Mouse (Mus musculus): ENCODE measurements around the gene Hnrnph2.
A peak's percentile ranks its signal among the peaks of the same experiment; 100 is the strongest.

Gene Hnrnph2

DNA sequence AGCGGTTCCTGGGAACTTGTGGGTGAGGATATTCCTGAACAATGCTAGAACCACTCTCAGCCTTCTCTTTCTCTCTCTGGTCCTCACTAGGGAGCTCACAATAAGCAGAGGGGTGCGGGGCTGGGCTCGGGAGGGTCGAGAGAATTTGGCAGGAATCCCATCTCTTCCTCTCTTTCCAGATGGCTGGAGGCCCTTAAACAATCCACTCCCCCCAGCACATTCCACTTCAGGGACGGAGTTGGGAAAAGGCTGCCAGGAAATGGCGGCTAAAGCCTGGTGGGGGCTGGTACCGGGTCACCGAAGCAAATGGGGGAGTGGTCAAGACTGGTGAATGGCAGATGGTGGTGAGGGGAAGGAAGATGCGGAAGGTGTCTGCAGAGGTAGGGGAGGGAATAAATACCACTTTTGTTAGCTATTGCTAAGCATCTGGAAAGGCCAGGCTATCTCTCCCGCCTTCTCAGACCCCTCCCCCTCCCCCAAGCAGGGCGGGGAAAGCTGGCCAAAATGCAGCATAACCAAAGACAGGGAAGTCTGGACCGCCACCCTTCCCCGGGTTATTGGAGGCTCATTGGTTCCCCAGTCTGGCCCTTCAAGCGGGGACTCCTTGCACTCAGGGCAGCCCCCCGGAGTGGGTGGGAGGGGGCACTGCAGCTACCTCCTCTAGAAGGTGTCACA is 11.4 kb downstream of the Hnrnph2 start:
- peak; percentile 19 to 28 for DNase-seq (ENCODE audit: low spot score in 2 of 2)

DNA sequence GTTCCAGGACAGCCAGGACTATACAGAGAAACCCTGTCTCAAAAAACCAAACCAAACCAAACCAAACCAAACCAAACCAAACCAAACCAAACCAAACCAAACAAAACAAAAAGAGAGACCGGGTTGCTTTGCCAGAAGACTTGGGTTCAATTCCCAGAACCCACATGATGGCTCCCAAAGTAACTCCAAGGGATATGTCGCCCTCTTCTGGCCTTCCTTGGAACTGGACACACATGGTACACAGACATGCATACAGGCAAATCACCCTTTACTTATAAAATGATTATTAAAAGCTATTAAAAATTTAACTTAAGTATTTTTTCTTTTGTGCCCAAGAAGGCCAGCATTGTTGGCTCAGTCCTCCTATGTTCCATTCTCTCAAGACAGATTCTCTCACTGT is 13.3 kb downstream of the Hnrnph2 start:
- DNase-seq (ENCODE audit: low spot score in 2 of 2) = no peak

DNA sequence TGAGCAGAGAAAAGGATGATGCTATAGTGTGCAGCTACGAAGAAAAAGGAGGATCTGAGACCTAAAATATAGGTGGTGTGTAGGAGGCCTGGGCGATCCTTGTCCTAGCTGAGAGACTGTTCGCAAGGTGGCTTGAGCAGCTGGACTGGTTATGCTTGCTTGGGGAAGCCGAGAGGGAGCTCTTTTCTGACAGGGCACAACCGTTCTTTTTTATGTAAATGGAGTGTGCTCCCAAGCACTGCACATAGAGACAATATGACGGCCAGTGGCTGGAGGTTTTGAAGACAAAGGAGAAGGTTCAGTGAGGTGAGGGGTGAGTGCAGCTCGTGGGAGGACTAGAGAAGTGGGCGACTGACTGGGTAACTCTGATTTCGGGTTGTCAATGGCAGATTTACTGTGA is 18.7 kb downstream of the Hnrnph2 start:
- no peak for DNase-seq (ENCODE audit: low spot score in 2 of 2)

DNA sequence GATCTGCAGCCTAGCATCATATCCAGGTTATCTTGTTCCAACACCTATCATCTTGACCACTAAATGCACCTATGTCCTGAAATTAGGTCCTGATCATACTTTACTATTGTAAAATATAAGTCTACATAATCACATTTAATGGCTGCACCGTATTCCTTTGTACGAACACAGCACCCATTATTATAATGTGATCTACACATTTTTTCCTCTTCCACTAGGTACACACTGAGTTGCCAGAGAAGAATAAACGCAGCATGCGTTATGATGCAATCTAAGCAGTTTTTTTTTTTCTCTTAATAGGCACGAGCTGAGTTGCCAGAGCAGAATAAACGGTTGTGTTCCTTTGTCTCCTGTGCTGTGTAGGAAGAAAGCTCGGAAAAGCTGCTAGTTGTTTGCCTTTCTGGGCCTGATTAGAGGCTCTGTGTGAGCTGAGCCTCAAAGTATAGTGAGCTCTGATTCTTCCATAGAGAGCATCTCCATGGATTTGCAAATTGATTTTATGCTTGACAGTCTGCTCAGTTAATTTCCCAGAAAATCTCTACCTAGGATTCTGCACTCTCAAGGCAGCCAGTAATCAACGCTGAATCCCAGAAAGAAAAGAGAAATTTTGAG is 19.4 kb downstream of the Hnrnph2 start:
- DNase-seq (ENCODE audit: low spot score in 2 of 2) = no peak

DNA sequence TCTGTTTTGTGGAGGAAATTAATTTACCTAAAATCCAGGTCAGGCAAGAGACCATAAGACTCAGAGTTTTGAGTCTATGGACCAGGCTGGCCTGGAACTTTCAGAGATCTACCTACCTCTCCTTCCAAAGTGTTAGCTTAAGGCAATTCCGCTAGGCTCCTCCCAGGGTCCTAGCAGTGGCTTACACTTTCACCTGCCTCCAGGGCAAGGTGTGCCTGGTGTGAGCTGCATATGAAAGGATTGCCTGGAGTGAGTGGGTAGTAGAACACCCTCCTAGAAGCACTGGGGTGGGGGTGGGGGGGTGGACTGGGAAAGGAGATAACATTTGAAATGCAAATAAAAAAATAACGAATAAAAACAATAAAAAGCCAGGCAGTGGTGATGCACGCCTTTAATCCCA is 20.7 kb downstream of the Hnrnph2 start:
- DNase-seq (ENCODE audit: low spot score in 2 of 2) = no peak

DNA sequence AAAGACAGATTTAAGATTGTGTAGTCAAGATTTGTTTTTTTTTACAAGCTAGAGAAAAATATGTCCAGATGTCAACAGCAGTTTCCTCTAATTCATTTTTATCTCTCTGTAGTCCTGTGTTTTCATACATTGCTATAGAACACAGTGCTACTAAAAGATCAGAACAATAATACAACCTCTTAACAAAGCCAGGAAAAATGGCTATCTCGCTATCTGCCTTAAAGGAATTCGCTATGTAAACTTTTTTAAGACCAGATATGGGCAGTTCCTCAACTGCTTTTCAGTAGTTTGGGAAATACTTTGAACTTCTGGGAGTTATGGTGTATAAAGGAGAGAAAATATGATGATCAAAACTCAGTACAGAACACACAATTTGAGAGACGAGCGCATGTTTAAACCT is 22.4 kb downstream of the Hnrnph2 start:
- no peak for DNase-seq (ENCODE audit: low spot score in 2 of 2)

DNA sequence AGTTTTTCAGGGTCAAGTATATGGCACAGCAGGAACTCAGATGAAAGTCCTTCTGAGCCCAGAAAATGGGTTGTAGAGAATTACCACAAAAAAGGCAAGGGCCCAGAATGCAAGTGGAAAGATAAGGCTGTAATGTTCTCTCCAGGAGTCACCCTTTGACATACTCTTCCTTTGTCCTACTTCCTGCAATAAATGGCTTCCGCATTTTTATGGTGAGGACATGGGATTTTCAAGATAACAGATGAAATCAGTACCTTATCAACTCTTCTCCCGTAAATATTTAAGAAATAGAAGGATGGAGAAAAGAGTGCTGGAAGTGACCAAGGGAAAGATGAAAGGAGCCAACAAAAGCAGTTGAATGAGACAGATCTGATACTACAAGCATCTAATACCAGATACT is 27.2 kb downstream of the Hnrnph2 start:
- DNase-seq (ENCODE audit: low spot score in 2 of 2) = no peak

DNA sequence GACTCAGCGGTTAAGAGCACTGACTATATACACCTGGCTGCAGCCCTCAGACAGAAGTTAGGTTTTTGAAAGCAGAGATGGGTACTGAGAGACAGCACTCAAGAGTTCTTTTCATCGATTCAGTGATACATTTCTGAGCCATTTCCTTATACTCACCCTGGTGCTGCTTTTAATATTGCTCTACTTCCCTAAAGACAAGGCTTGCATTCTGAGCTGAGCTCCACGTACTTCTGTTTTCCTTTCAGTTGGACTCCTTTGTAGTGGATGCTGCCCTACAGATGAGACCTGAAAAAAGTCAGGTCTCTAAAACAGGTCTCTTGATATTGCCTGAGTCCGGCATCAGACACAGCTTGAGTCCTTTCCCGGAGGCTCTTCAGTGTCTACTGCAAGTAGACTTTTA is 31.7 kb downstream of the Hnrnph2 start:
- no peak for DNase-seq (ENCODE audit: low spot score in 2 of 2)

DNA sequence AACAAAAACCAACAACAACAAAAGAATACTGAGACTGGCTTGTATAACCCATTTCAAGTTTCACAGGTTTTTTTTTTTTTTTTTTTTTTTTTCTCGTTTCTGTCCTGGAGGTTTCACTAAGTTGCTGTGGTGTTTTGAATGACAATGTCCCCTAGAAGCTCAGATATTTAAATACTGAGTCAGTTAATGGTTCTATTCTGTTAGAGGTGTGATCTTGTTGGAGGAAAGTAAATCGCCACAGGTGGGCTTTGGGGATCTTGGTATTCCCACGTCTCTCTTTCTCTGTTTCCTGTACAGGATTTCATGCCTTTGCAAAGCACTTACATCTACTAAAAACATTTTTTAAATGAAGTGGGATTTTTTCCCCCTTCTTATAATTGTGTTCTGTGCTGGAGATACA is 34.1 kb downstream of the Hnrnph2 start:
- no peak for DNase-seq (ENCODE audit: low spot score in 2 of 2)

DNA sequence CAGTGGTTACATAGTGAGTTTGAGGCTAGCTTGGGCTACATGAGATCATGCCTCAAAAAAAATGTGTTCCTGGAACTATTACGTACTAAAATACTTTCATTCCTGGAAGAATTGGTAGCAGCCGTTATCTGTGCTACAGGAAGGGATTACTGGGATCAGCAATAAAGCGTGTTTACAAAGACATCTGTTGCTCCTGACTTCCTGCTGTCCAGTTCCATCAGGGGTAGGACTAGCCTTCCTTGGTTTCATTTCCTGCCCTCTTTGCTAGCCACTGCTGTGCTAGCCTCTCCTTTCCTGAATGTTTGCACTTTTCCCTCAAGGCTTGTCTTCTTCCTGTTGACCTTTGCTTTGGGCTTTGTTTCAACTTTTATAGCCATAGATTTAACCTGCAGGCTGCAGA is 34.9 kb downstream of the Hnrnph2 start:
- no peak for DNase-seq (ENCODE audit: low spot score in 2 of 2)

DNA sequence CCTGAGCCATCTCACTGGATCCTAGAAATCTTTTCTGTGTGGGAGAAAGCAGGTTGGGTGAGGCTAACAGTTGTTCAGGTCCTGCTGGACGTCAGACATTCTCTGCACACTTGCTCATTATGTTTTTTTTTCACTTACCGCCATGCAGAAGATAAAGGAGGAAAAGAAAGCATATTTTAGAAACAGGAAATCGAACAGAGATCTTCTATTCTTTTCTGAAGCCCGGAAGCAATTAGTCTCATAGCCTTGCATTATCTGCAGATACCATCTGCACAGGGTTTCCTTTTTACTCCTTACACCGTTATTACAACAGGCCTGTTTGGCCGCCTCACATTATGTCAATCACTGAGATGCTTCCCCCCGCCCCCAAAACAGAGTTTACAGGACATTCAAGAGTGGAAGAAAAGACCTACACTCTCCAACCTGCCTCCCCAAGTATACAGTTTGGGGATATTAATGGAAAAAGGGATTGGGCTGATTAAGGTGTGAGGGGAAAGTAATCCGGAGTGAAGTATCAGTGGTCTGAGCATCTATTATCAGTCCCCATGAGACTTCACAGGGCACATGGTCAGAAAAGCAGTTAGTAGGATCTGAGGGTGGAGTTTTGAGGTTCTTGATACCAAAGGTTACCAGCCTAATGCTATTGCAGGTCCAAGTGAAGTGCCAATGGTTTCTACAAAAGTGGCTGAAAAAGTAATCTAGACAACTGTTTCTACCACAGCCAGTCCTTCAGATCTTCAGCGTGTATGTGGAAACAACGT is 40.2 kb downstream of the Hnrnph2 start:
- DNase-seq (ENCODE audit: low spot score in 2 of 2) = no peak

DNA sequence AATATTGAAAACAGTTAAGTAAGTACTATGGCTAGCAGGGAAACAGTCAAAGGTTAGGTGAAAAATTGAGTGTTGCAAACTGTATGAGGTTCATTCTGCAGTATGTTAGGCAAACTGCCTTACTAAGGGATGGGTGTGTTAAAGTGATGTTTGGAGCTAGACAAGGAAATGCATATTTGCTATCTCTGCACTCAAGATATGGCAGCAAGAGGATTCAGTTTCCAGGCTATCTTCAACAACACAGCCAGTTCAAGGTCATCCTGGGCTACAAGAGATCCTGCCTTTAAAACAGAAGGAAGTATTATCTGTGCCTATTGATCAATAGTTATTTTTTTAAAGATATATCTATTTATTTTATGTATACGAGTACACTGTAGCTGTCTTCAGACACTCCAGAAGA is 45.4 kb downstream of the Hnrnph2 start:
- no peak for DNase-seq (ENCODE audit: low spot score in 2 of 2)

DNA sequence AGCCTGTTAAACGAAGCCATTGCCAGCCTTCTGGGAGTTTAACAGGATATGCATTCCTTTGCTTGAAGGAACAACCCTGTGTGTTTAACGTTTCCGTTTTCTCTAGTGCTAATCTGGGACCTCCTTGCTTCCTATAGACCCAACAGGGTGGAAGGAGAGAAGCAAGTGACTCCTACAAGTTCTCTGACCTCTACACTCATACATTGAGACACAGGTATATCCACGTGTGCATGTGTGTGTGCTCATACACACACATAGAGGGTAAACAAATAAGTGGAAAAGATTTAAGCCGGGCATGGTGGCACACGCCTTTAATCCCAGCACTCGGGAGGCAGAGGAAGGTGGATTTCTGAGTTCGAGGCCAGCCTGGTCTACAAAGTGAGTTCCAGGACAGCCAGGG is 46.4 kb downstream of the Hnrnph2 start:
- DNase-seq (ENCODE audit: low spot score in 2 of 2) = no peak

DNA sequence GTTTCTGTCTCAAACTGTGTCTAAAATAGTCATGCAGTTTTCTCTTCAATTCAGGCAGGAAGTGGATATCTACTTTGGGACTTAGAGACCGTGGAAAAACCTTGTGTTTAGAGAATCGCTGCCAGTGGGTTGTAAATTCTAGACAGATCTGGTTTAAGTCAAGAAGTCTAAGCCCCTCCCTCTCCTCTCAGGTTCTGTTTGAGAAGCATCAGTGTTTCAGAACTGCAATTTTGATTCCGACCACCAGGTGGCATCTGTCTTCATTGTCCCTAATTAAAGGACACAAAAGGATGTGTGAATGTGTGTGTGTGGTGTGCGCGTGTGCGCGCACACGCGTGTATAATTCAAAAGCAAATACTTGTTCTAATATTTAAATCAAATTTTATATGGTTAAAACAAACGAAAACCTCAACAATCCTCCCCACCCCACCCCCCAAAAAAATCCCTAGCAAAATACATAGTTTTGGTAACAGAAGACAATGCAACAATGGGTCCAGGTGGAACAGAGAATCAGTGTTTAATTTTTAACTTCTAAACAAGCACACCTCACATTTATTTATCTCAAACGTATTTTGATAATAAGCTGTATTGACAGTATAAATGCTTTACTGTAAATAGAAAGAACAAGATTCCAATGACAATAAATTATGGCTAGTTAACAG is 47.2 kb downstream of the Hnrnph2 start:
- peak; percentile 28 to 55 for DNase-seq (ENCODE audit: low spot score in 2 of 2)

DNA sequence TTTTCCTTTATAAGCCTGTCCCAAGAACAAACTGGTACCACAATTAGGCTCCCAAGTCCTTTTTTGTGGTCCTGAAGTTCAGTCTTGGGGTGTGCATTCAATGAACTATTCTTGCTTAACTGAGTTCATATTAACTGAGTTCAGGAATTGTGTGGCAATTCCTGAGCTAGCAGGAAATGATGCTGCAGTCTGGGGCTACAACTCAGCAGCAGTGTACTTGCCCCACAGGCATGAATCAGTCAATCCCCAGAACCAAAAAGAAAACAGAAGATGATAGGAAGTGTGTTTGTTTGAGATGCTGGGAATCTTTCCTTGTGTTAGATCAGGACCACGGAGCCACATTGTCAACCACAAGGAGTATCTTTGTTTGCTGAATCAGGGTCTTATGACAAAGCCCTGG is 51.1 kb downstream of the Hnrnph2 start:
- no peak for DNase-seq (ENCODE audit: low spot score in 2 of 2)
